Mouse (Mus musculus): ENCODE results near the gene Glb1l. TPM values are rescaled to one million over a fixed set of nuclear protein-coding genes. Genes with fewer than 3 reads are reported as not detected.

Gene Glb1l
- polyA plus RNA-seq, 1 experiment, result 10.8 TPM

GRCm38 (mm10) chr1:75251112-75251970, 40.7 kb upstream of the Glb1l start:
- DNase-seq, result peak; percentile 88 to 90
- Histone ChIP-seq H3K4me3 (replicated peaks; ENCODE audit: insufficient read depth, low read depth, low read length) (peak overlapping the region; percentile 48), H3K4me1 (ENCODE audit: control insufficient read depth, insufficient read depth, low read length) (peaks cover 48% of the 10 kb centered on the region), H3K27me3 (ENCODE audit: control insufficient read depth, insufficient read depth, low read length) (no peaks in the 10 kb centered on the region), H3K27ac (ENCODE audit: insufficient read depth, low read length) (peak overlapping the region; percentile 73)
- 4% methylated on average over 21 of the region's 22 CpGs for WGBS
- TF ChIP-seq POLR2A (IDR thresholded peaks at IDR 0.05; ENCODE audit: borderline replicate concordance, insufficient read depth, low read length), result 0 out of 2 replicates have a peak, but pooled peaks have one; percentile 30
- TF ChIP-seq CTCF (IDR thresholded peaks at IDR 0.05; ENCODE audit: borderline replicate concordance, insufficient read depth, low read depth, low read length), result peak; percentile 82

GRCm38 (mm10) chr1:75250498-75250897, 39.9 kb upstream of the Glb1l start:
- H3K27ac ChIP-seq (ENCODE audit: insufficient read depth, low read length), result 0 out of 2 replicates have a peak overlapping the region, but pooled peaks have one; percentile 38
- no peak overlapping the region for H3K4me3 ChIP-seq (replicated peaks; ENCODE audit: insufficient read depth, low read depth, low read length)
- no peaks in the 10 kb centered on the region for H3K27me3 ChIP-seq (ENCODE audit: control insufficient read depth, insufficient read depth, low read length)
- peaks cover 48% of the 10 kb centered on the region for H3K4me1 ChIP-seq (ENCODE audit: control insufficient read depth, insufficient read depth, low read length)
- TF ChIP-seq POLR2A (IDR thresholded peaks at IDR 0.05; ENCODE audit: borderline replicate concordance, insufficient read depth, low read length), result no peak
- TF ChIP-seq CTCF (IDR thresholded peaks at IDR 0.05; ENCODE audit: borderline replicate concordance, insufficient read depth, low read depth, low read length), result no peak
- DNase-seq, result peak; percentile 75 to 85
- 15% methylated on average over 3 of the region's 3 CpGs for WGBS

GRCm38 (mm10) chr1:75248041-75248772, 37.6 kb upstream of the Glb1l start:
- Histone ChIP-seq H3K4me1 (ENCODE audit: control insufficient read depth, insufficient read depth, low read length) (peaks cover 43% of the 10 kb centered on the region), H3K4me3 (replicated peaks; ENCODE audit: insufficient read depth, low read depth, low read length) (no peak overlapping the region), H3K27ac (ENCODE audit: insufficient read depth, low read length) (peak overlapping the region; percentile 64), H3K27me3 (ENCODE audit: control insufficient read depth, insufficient read depth, low read length) (no peaks in the 10 kb centered on the region)
- DNase-seq, result peak; percentile 68 to 85
- WGBS, result 25% methylated on average over 9 of the region's 9 CpGs
- TF ChIP-seq POLR2A (IDR thresholded peaks at IDR 0.05; ENCODE audit: borderline replicate concordance, insufficient read depth, low read length), result no peak
- TF ChIP-seq CTCF (IDR thresholded peaks at IDR 0.05; ENCODE audit: borderline replicate concordance, insufficient read depth, low read depth, low read length), result no peak

DNA sequence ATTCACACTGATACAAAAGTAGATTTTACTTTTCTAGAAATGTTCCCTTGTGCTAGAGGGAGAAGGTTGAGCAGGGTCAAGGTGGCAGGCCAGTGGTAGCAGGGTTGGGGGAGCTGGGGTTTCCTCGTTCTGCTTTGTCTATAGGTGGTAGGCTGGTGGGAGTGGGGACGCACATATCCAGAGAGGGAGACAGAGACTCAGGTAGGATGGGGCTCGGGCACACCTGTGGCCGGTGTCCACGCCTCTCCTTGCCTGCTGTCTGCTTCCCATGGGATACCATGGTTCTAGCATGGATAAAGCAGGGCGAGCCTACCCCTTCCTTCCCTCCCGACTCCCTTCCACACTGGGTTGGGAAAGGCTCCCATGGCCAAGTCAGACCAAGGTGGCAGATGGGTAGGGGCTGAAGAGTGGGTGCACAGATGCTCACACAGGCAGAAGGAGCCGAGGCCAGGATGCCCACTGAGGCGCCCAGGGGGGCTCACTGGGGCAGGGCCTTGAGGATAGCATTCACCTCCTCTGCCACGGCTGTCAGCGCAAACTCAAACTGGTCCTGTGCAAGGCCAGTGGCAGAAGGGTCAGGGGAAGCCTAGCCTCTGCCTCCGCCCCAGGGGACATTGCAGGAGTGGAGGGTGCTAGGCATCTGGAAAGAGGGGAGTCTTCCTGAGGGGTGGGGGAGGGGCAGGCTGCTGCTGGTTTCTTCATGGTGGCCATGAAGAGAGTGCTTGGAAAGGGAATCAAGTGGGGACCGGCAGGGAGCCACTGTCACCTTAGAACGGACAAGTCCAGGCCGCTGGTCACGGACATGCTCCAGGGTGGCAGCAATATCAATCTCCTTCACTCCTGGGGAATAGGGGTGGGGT, 36.7 kb upstream of the Glb1l start:
- Histone ChIP-seq H3K4me1 (ENCODE audit: control insufficient read depth, insufficient read depth, low read length) (peaks cover 40% of the 10 kb centered on the region), H3K27me3 (ENCODE audit: control insufficient read depth, insufficient read depth, low read length) (no peaks in the 10 kb centered on the region), H3K27ac (ENCODE audit: insufficient read depth, low read length) (peak overlapping the region; percentile 64; the same call in 1 of the 2 replicates), H3K4me3 (replicated peaks; ENCODE audit: insufficient read depth, low read depth, low read length) (no peak overlapping the region)
- 64% methylated on average over 16 of the region's 16 CpGs for WGBS
- TF ChIP-seq CTCF (IDR thresholded peaks at IDR 0.05; ENCODE audit: borderline replicate concordance, insufficient read depth, low read depth, low read length), result no peak
- no peak for TF ChIP-seq POLR2A (IDR thresholded peaks at IDR 0.05; ENCODE audit: borderline replicate concordance, insufficient read depth, low read length)
- no peak for DNase-seq

DNA sequence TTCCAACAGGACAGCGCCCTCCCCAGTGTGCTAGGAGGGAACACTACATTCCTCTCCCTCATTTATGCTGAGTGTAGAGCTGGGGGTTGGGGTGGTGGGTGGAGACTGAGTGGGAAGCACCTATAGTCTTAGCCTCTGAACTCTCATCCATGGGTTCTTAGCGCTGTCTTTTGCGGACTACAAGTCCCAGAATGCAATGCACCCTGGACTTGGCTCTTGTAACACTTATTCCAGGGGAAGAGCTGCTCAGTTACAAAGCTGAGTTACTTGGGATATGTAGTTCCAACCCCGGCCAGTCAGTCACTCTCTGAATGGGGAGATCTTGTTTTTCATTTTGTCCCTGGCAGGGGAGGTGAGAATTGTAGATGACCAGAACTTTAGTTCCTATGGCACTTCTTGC, 34.2 kb upstream of the Glb1l start:
- WGBS, result 18% methylated on average over 4 of the region's 4 CpGs
- TF ChIP-seq POLR2A (IDR thresholded peaks at IDR 0.05; ENCODE audit: borderline replicate concordance, insufficient read depth, low read length), result no peak
- no peak for TF ChIP-seq CTCF (IDR thresholded peaks at IDR 0.05; ENCODE audit: borderline replicate concordance, insufficient read depth, low read depth, low read length)
- peaks cover 26% of the 10 kb centered on the region for H3K4me1 ChIP-seq (ENCODE audit: control insufficient read depth, insufficient read depth, low read length)
- DNase-seq, result peak; percentile 58 to 63
- no peak overlapping the region for H3K27ac ChIP-seq (ENCODE audit: insufficient read depth, low read length)
- H3K4me3 ChIP-seq (replicated peaks; ENCODE audit: insufficient read depth, low read depth, low read length), result no peak overlapping the region
- no peaks in the 10 kb centered on the region for H3K27me3 ChIP-seq (ENCODE audit: control insufficient read depth, insufficient read depth, low read length)

DNA sequence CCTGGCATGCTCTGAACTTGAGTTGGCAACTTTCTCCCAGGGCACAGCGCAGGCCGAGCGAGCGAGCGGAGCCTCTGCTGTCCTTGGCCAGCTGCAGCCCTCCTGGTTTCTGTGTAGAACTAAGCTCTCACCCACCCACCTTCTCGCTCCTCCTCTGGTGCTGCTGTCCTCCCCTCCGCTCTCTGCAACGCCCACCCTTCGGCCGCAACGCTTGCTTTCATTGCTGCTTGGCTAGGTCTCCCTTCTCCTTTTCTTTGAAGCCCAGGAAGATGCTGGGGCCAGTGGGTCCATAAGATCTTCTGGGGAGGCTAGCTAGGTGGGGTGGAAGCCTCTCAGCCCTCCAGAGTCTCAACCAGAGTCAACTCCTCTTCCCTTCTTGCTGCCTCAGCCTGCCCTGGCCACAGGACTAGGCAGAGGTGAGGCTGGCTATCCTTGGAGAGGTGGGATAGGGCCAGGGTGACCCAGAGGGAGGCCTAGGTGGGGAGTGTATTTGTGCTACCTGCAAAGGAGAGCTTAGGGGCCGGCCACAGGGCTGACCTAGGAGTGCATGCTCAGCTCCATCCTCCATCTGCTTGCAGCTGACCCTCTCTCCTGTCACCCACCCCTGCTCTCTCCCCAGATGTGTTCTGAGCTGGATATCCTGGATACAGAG, 33.7 kb upstream of the Glb1l start:
- 78% methylated on average over 12 of the region's 12 CpGs for WGBS
- H3K27me3 ChIP-seq (ENCODE audit: control insufficient read depth, insufficient read depth, low read length), result no peaks in the 10 kb centered on the region

DNA sequence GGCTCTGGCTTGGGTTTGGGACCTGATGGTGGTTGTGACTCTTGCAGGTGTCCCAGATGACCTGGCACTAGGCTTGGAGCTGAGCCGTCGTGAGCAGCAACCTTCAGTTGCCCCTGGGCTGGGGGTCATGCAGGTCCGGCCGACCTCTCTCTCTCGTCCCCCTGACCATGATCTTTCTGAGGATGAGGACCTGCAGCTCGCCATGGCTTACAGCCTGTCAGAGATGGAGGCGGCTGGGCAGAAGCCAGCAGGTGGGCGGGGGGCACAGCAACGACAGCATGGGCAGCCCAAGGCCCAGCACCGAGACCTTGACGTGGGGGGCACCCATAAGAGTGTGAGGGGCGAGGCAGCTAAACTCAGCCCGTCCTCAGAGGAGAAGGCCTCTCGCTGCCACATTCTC, 32.8 kb upstream of the Glb1l start:
- H3K27me3 ChIP-seq (ENCODE audit: control insufficient read depth, insufficient read depth, low read length), result no peaks in the 10 kb centered on the region
- 85% methylated on average over 14 of the region's 14 CpGs for whole genome bisulfite sequencing
- DNase-seq, result no peak
- peaks cover 35% of the 10 kb centered on the region for H3K4me1 ChIP-seq (ENCODE audit: control insufficient read depth, insufficient read depth, low read length)
- no peak overlapping the region for H3K4me3 ChIP-seq (replicated peaks; ENCODE audit: insufficient read depth, low read depth, low read length)
- TF ChIP-seq POLR2A (IDR thresholded peaks at IDR 0.05; ENCODE audit: borderline replicate concordance, insufficient read depth, low read length) (no peak), CTCF (IDR thresholded peaks at IDR 0.05; ENCODE audit: borderline replicate concordance, insufficient read depth, low read depth, low read length) (no peak)
- H3K27ac ChIP-seq (ENCODE audit: insufficient read depth, low read length), result no peak overlapping the region

More for the DNA sequence above, 33.7 kb upstream of the Glb1l start:
- H3K4me3 ChIP-seq (replicated peaks; ENCODE audit: insufficient read depth, low read depth, low read length), result no peak overlapping the region
- TF ChIP-seq CTCF (IDR thresholded peaks at IDR 0.05; ENCODE audit: borderline replicate concordance, insufficient read depth, low read depth, low read length) (no peak), POLR2A (IDR thresholded peaks at IDR 0.05; ENCODE audit: borderline replicate concordance, insufficient read depth, low read length) (no peak)
- peaks cover 31% of the 10 kb centered on the region for H3K4me1 ChIP-seq (ENCODE audit: control insufficient read depth, insufficient read depth, low read length)
- H3K27ac ChIP-seq (ENCODE audit: insufficient read depth, low read length), result no peak overlapping the region
- DNase-seq, result no peak
